ENCODE assay signal across 20 mouse cellular contexts in genomic region chr1:147186799-147187198, GRCm38 (mm10).
DNase-seq lines count a peak whose midpoint lies in the region; ATAC-seq and TF ChIP-seq lines count a peak whose summit lies in the region.
"Had no signal": no experiment of that assay in that cellular context is flagged by ENCODE, and none has a peak within 500 bp of the region (broad histone marks: within the 10 kb centered on the region; RNA-seq: fewer than 3 reads in every experiment).

No protein-coding gene starts in this region.

- no peaks in the 10 kb centered on the region for H3K27me3 ChIP-seq in hindbrain, embryonic 16.5 days (replicated peaks; ENCODE audit: control insufficient read depth, insufficient read depth, low read length)
- H3K27me3 ChIP-seq in hindbrain, embryonic 10.5 days (ENCODE audit: insufficient read depth, poor library complexity, severe bottlenecking) = no peaks in the 10 kb centered on the region
- H3K27me3 ChIP-seq in forebrain, embryonic 13.5 days = no peaks in the 10 kb centered on the region
- no peaks in the 10 kb centered on the region for H3K27me3 ChIP-seq in liver, embryonic 12.5 days (replicated peaks)
- H3K27me3 ChIP-seq: embryonic facial prominence, embryonic 15.5 days; hindbrain, embryonic 15.5 days; limb, embryonic 15.5 days; neural tube, embryonic 13.5 days had no signal

- intact Hi-C loops in left cerebral cortex, postnatal 4 days (cut with DNase I) = no loop called here

- TF ChIP-seq CTCF in brain, embryonic 14.5 days (IDR thresholded peaks at IDR 0.05; ENCODE audit: borderline replicate concordance, extremely low read depth, insufficient read depth, insufficient read length) = no peak

- no peaks in the 10 kb centered on the region for H3K4me1 ChIP-seq in hindbrain, embryonic 16.5 days (ENCODE audit: control insufficient read depth, insufficient read depth, low read depth, low read length)
- no peaks in the 10 kb centered on the region for H3K4me1 ChIP-seq in hindbrain, embryonic 10.5 days (replicated peaks)
- peaks cover 8% of the 10 kb centered on the region; the same call in 1 of the 2 replicates for H3K4me1 ChIP-seq in forebrain, embryonic 13.5 days
- H3K4me1 ChIP-seq in liver, embryonic 12.5 days = no peaks in the 10 kb centered on the region
- H3K4me1 ChIP-seq: embryonic facial prominence, embryonic 15.5 days; hindbrain, embryonic 15.5 days; limb, embryonic 15.5 days; neural tube, embryonic 13.5 days had no signal

- H3K4me2 ChIP-seq in hindbrain, embryonic 16.5 days (ENCODE audit: low read length) = no peak overlapping the region
- no peak overlapping the region for H3K4me2 ChIP-seq in forebrain, embryonic 13.5 days
- H3K4me2 ChIP-seq in liver, embryonic 12.5 days = no peak overlapping the region
- H3K4me2 ChIP-seq: embryonic facial prominence, embryonic 15.5 days; hindbrain, embryonic 15.5 days; limb, embryonic 15.5 days; neural tube, embryonic 13.5 days had no signal

- no peak overlapping the region for H3K27ac ChIP-seq in hindbrain, embryonic 16.5 days (ENCODE audit: low read depth, low read length)
- no peak overlapping the region for H3K27ac ChIP-seq in hindbrain, embryonic 10.5 days
- no peak overlapping the region for H3K27ac ChIP-seq in forebrain, embryonic 13.5 days
- H3K27ac ChIP-seq in liver, embryonic 12.5 days = no peak overlapping the region
- H3K27ac ChIP-seq: embryonic facial prominence, embryonic 15.5 days; hindbrain, embryonic 15.5 days; limb, embryonic 15.5 days; neural tube, embryonic 13.5 days; stomach, postnatal 0 days had no signal

- ATAC-seq in hindbrain, embryonic 16.5 days = 0 out of 2 replicates have a peak, but pooled peaks have one; percentile 65
- ATAC-seq in forebrain, embryonic 13.5 days = peak; percentile 57; the same call in 1 of the 2 replicates
- no peak for ATAC-seq in liver, embryonic 12.5 days
- ATAC-seq: liver, postnatal 0 days had no signal

- no peak overlapping the region for H3K4me3 ChIP-seq in hindbrain, embryonic 16.5 days (ENCODE audit: low read length)
- H3K4me3 ChIP-seq in hindbrain, embryonic 10.5 days = no peak overlapping the region
- H3K4me3 ChIP-seq in forebrain, embryonic 13.5 days = no peak overlapping the region
- H3K4me3 ChIP-seq in liver, embryonic 12.5 days = no peak overlapping the region
- H3K4me3 ChIP-seq: embryonic facial prominence, embryonic 15.5 days; hindbrain, embryonic 15.5 days; limb, embryonic 15.5 days; neural tube, embryonic 13.5 days had no signal

- WGBS in hindbrain, embryonic 16.5 days = 66% methylated on average over 1 of the region's 1 CpGs
- WGBS in hindbrain, embryonic 10.5 days = 76% methylated on average over 1 of the region's 1 CpGs
- WGBS in forebrain, embryonic 13.5 days = 46% methylated on average over 1 of the region's 1 CpGs
- 48% methylated on average over 1 of the region's 1 CpGs for WGBS in liver, embryonic 12.5 days (ENCODE audit: insufficient replicate concordance)

- DNase-seq in hindbrain, embryonic 10.5 days (ENCODE audit: low spot score) = no peak
- DNase-seq in brain, adult 2 months (ENCODE audit: low read depth, low spot score) = peak; percentile 19
- DNase-seq in brain, embryonic 14.5 days (ENCODE audit: low read depth) = peak; percentile 79
- DNase-seq in left cerebral cortex, postnatal 4 days = no peak
- no peak for DNase-seq in left cerebral cortex, adult 18-20 months (ENCODE audit: low spot score in 2 of 2)
- DNase-seq: adrenal gland, postnatal 14 days; cerebellum, adult 18-20 months; cerebellum, postnatal 25 days; kidney, adult 18-20 months; kidney, postnatal 10 days; liver, postnatal 0 days; lung, postnatal 10 days had no signal

- H3K9me3 ChIP-seq in hindbrain, embryonic 16.5 days (ENCODE audit: control insufficient read depth, low read length) = no peaks in the 10 kb centered on the region
- no peaks in the 10 kb centered on the region for H3K9me3 ChIP-seq in hindbrain, embryonic 10.5 days
- H3K9me3 ChIP-seq in forebrain, embryonic 13.5 days (replicated peaks) = no peaks in the 10 kb centered on the region
- H3K9me3 ChIP-seq in liver, embryonic 12.5 days (replicated peaks) = no peaks in the 10 kb centered on the region
- H3K9me3 ChIP-seq: embryonic facial prominence, embryonic 15.5 days; hindbrain, embryonic 15.5 days; limb, embryonic 15.5 days; neural tube, embryonic 13.5 days had no signal

- no peaks in the 10 kb centered on the region for H3K36me3 ChIP-seq in hindbrain, embryonic 16.5 days (ENCODE audit: control insufficient read depth, insufficient read depth, low read length)
- H3K36me3 ChIP-seq in hindbrain, embryonic 10.5 days = no peaks in the 10 kb centered on the region
- no peaks in the 10 kb centered on the region for H3K36me3 ChIP-seq in forebrain, embryonic 13.5 days (ENCODE audit: poor library complexity, severe bottlenecking)
- no peaks in the 10 kb centered on the region for H3K36me3 ChIP-seq in liver, embryonic 12.5 days
- H3K36me3 ChIP-seq: embryonic facial prominence, embryonic 15.5 days; hindbrain, embryonic 15.5 days; limb, embryonic 15.5 days; neural tube, embryonic 13.5 days had no signal

- no peak overlapping the region for H3K9ac ChIP-seq in hindbrain, embryonic 16.5 days (ENCODE audit: low read depth, low read length)
- H3K9ac ChIP-seq in forebrain, embryonic 13.5 days = no peak overlapping the region
- no peak overlapping the region for H3K9ac ChIP-seq in liver, embryonic 12.5 days
- H3K9ac ChIP-seq: embryonic facial prominence, embryonic 15.5 days; hindbrain, embryonic 15.5 days; limb, embryonic 15.5 days; liver, postnatal 0 days; neural tube, embryonic 13.5 days had no signal

- TF ChIP-seq POLR2A in brain, embryonic 14.5 days (IDR thresholded peaks at IDR 0.05; ENCODE audit: borderline replicate concordance, extremely low read depth, insufficient read depth, insufficient read length, poor library complexity, severe bottlenecking) = no peak

Comparison
In these comparisons a context has a peak if more than half of its experiments do, and no peak if none do; other contexts are left out.
1. DNase-seq: peak in brain, adult 2 months (single experiment) and brain, embryonic 14.5 days (single experiment); none in hindbrain, embryonic 10.5 days (single experiment), left cerebral cortex, postnatal 4 days (single experiment) and left cerebral cortex, adult 18-20 months (0 of 2).